Mouse (Mus musculus): Measurements from ENCODE around the gene Rubcn. TPM values are rescaled to one million over a fixed set of nuclear protein-coding genes. Genes with fewer than 3 reads are reported as not detected.

The Rubcn gene
- 23.0 TPM for polyA plus RNA-seq (2017; shearing (Covaris generic))

DNA sequence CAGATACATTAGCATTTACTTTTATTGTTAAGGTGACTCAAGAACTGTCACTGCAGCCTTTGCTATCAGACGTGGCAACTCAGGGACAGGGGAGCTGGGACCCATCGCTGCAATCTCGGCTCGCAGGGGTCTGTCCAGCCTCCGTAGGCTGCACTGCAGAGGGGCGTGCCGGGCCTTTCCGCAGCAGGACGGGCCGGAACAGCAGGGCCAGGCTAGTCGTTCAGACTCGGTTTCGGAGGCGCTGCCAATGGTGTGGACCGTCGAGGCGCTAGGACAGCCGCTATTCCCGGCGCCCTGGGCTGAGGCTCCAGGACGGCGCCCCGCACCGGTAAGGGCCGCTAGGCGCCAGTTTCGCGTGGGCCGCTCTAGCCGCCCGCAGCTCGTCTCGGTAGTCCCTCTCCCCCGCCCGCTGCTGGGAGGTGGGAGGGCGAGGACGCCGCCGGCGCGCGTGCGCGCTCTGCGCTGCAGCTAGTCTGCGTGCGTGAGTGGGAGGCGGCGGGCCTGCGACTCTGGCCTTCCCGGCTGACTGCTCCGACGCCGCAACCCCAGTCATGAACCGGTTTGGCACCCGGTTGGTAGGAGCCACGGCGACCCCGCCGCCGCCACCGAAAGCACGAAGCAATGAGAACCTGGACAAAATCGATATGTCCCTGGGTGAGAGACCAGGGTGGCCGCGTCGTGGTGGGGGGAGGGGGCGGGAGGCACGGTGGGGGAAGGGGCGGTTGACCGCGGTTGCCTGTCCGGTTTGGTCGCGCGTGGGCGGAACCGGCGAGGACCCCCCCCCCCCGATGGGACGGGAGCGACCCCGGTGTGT is at the start of gene Rubcn, which contains the start of gene Fyttd1:
Gene Rubcn, minus strand, starts transcription at position 424 of the 814 bp plus-strand sequence.
Gene Fyttd1, plus strand, starts transcription at position 158 of the 814 bp plus-strand sequence.

DNA sequence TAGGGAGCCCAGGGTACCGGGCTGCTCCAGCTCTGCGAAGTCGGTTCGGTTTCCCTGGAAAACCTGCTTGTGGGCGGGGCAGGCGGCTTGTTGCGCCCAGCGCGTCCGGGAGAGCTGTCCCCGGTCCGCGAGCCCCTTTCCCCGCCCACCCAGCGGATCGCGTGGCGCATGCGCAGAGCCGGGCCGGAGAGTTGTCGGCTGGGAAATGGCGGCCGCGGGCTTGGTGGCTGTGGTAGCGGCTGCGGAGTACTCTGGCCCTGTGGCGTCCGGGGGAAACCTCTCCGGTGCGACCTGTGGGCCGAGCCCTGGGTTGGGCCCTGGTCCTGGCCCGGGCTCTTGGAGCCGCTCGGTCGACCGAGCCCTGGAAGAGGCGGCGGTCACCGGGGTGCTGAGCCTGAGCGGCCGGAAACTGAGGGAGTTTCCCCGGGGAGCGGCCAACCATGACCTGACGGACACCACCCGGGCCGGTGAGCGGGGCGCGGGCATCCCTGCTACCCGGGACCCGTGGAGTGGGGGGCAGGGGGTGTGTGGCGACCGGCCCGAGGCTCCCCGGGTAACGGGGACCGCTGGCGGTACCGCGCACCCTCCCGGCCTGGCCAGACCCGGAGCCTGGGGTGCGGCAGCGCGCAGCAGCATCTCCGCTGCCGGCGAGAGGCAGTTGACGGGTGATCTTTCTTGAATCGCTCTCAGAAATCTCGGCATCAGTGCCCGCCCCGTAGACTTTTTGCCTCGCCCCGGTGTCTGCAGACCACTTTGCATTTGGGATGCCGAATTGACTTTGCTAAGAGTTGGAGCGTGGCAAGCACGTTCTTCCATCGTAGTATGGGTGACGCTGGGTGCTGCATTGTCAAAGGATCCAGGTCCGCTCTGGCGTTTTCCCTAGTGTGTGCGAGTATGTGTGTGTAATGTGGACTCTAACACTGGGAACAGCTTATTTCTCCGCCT is 36.6 kb upstream of the Rubcn start, which contains the start of gene Lrch3:
Gene Lrch3, plus strand, starts transcription at position 164 of the 945 bp plus-strand sequence.

DNA sequence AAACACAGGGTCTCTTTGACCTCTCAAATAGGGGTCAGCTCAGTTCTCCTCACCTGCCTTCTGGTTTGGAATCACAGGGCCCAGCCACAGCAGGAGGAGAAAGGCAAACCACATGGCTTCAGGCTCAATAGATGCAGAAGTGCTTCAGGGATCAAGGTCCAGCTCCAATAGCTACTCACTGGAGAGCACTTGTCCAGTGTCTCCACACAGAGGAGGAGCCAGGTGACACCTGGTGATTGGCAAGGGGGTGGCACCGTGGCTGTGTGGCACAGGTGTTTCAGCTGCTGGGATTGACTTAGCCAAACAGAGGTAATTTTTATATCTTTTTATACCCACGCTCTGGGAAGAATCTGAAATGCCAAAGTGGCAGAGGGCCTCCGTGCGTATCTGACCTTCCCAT is 67.2 kb downstream of the Rubcn start, which contains the start of gene Smbd1:
Gene Smbd1, minus strand, starts transcription at position 157 of the 400 bp plus-strand sequence.

DNA sequence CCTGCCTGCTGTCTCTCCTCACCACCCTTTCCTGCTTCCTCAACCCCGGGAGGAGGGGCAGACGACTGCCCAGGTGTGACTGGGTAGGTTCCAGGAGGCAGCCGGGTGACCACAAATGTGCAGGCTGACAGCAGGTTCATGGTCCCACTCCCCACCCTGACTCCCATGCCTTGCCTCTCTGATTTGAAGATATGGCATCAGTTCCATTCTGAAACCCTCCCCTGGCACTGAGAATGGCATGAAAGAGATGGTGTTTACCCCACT is 80.2 kb downstream of the Rubcn start, which contains the start of gene Muc20:
Gene Muc20, minus strand, starts transcription at position 10 of the 264 bp plus-strand sequence.

Other genes starting within 250 kb of the Rubcn start
- 18.7 TPM for gene Tnk2, start 233.9 kb downstream of the Rubcn start, polyA plus RNA-seq (2017; shearing (Covaris generic))
- gene Muc4, start 141.9 kb downstream of the Rubcn start, polyA plus RNA-seq (2017; shearing (Covaris generic)) = 0.04 TPM
- gene Muc20, start 80.3 kb downstream of the Rubcn start, polyA plus RNA-seq (2017; shearing (Covaris generic)) = 0.50 TPM
- gene Smbd1, start 67.3 kb downstream of the Rubcn start, polyA plus RNA-seq (2017; shearing (Covaris generic)) = not detected
- 90.1 TPM for gene Fyttd1, start 266 bp downstream of the Rubcn start, polyA plus RNA-seq (2017; shearing (Covaris generic))
- 108 TPM for gene Lrch3, start 36.3 kb upstream of the Rubcn start, polyA plus RNA-seq (2017; shearing (Covaris generic))
- gene Iqcg, start 178.5 kb upstream of the Rubcn start, polyA plus RNA-seq (2017; shearing (Covaris generic)) = 0.49 TPM
- gene Rpl35a, start 178.7 kb upstream of the Rubcn start, polyA plus RNA-seq (2017; shearing (Covaris generic)) = 658 TPM
- 0.38 TPM for gene Lmln, start 184.8 kb upstream of the Rubcn start, polyA plus RNA-seq (2017; shearing (Covaris generic))

All from inflammation-experienced regulatory T-cells, adult 16 weeks (primary cell).